Mouse (Mus musculus): ENCODE measurements at regions not wholly inside any gene's neighbourhood (a gene's known extent, or its start where the extent isn't known, plus 50 kb on each side); places are given as distances from the start of the nearest gene placed in this dataset.

DNA sequence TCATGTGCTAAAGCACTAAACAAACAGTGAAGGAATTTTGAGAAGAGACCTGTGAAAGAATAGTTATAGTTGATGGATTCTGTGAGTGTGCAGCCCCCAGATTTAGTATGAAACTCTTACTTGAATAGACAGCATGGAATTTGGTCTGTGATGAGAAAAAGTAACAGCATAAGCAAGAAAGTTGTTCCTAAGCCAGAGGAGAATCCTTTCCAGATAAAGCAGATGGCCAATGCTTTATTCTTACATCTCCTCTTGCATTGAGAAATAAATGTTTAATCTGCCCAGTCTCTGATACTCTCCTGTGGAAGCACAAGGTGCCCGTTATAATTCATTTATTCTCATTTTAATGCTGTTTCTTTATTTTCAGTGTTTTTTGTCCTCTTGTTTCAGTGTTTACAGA, 263.5 kb downstream of the Tecrl start:
- no peak overlapping the region for H3K27ac ChIP-seq (ENCODE audit: low read depth, low read length)
- no peaks in the 10 kb centered on the region for H3K36me3 ChIP-seq (ENCODE audit: control insufficient read depth, insufficient read depth, low read length)
- WGBS = 93% methylated on average over 1 of the region's 1 CpGs
- no peak overlapping the region for H3K9ac ChIP-seq (replicated peaks; ENCODE audit: low read depth, low read length)
- H3K27me3 ChIP-seq (ENCODE audit: control insufficient read depth, insufficient read depth, low read length) = no peaks in the 10 kb centered on the region
- no peak for ATAC-seq (ENCODE audit: low read depth)
- no peak overlapping the region for H3K4me2 ChIP-seq (ENCODE audit: low read depth, low read length)
- no peak overlapping the region for H3K4me3 ChIP-seq (ENCODE audit: low read depth, low read length)
- no peaks in the 10 kb centered on the region for H3K9me3 ChIP-seq (ENCODE audit: control insufficient read depth, low read length)
- no peaks in the 10 kb centered on the region for H3K4me1 ChIP-seq (ENCODE audit: control insufficient read depth, insufficient read depth, low read length)

DNA sequence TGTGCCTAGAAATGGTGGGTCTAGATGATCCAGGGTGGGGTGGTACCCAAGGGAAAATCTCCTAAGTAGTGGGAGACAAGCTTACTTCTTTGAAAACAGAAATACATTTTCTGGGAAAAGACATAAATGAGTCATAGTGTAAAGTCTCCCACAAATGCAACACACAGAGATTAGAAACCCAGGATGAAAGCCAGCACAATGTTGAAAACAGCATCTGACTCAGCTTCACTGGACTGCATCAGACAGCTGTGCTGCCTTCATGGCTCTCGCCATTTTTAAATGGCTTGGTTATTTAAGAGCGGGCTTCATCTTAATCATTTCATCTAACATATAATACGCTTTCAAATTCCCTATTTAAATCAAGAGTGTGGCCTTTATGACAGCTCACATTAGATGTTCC, 300.2 kb downstream of the Tecrl start:
- no peak overlapping the region for H3K4me2 ChIP-seq (ENCODE audit: low read depth, low read length)
- H3K4me1 ChIP-seq (ENCODE audit: control insufficient read depth, insufficient read depth, low read length) = no peaks in the 10 kb centered on the region
- no peaks in the 10 kb centered on the region for H3K27me3 ChIP-seq (ENCODE audit: control insufficient read depth, insufficient read depth, low read length)
- H3K27ac ChIP-seq (ENCODE audit: low read depth, low read length) = no peak overlapping the region
- 79% methylated on average over 3 of the region's 3 CpGs for WGBS
- no peaks in the 10 kb centered on the region for H3K36me3 ChIP-seq (ENCODE audit: control insufficient read depth, insufficient read depth, low read length)
- ATAC-seq (ENCODE audit: low read depth) = no peak
- H3K4me3 ChIP-seq (ENCODE audit: low read depth, low read length) = no peak overlapping the region
- no peaks in the 10 kb centered on the region for H3K9me3 ChIP-seq (ENCODE audit: control insufficient read depth, low read length)
- H3K9ac ChIP-seq (replicated peaks; ENCODE audit: low read depth, low read length) = no peak overlapping the region

DNA sequence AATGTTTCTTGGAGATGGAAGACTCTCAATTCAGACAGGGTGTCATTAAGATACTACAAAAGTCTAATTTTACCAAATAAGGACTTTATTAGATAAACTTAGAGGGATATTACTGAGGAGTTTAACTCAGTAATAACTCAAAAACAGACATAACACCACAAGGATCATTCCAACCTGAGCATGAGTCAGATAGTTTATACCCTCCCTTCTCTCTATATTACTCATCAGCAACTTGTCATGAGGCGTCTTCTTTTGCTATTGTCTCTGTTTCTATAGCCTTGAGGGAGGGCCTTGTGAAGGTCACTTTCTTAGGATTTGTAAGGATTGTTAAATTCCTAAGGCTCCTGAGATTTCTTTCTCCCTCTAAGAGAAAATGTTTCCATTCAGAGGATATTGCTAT, 307.8 kb downstream of the Tecrl start:
- Histone ChIP-seq H3K27me3 (ENCODE audit: control insufficient read depth, insufficient read depth, low read length) (no peaks in the 10 kb centered on the region), H3K36me3 (ENCODE audit: control insufficient read depth, insufficient read depth, low read length) (no peaks in the 10 kb centered on the region), H3K4me3 (ENCODE audit: low read depth, low read length) (no peak overlapping the region), H3K9ac (replicated peaks; ENCODE audit: low read depth, low read length) (no peak overlapping the region), H3K4me1 (ENCODE audit: control insufficient read depth, insufficient read depth, low read length) (no peaks in the 10 kb centered on the region), H3K9me3 (ENCODE audit: control insufficient read depth, low read length) (no peaks in the 10 kb centered on the region), H3K4me2 (ENCODE audit: low read depth, low read length) (no peak overlapping the region), H3K27ac (ENCODE audit: low read depth, low read length) (no peak overlapping the region)
- no peak for ATAC-seq (ENCODE audit: low read depth)
- WGBS = 89% methylated on average over 1 of the region's 1 CpGs

DNA sequence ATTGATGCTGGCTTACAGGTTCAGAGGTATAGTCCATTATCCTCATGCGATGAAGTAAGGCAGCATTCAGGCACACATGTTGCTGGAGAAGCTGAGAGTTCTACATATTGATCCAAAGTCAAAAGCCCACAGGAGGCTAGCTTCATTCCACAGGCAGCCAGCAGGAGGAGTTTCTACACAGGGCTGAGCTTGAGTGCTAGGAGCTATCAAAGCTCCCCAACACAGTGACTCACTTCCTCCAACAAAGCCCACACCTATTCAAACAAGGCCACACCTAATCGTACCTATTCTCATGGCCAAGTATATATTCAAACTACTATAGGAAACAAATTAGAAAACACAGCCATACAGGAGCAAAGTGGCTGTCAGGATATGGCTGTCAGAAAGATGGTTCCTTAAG, 325.3 kb downstream of the Tecrl start:
- WGBS = 87% methylated on average over 2 of the region's 2 CpGs

DNA sequence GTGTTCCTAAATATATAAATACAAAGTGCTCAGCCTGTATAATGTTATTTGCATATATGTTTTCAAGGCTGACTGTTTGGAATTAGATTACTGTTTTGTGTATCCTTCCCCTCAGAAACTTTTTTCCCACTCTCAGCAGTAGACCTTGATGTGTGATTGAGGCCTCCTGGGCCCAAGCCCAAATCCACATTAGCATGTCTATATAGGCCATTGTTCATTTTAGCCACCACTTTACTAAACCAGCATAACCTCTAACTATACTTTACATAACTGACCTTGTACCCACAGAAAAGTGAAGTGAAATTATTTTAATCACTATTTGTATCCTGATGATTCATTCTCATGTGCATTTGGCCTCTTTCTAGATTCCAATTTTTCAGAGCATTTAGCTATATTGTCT, 349.0 kb downstream of the Tecrl start:
- Histone ChIP-seq H3K27ac (ENCODE audit: low read depth, low read length) (no peak overlapping the region), H3K27me3 (ENCODE audit: control insufficient read depth, insufficient read depth, low read length) (no peaks in the 10 kb centered on the region), H3K4me3 (ENCODE audit: low read depth, low read length) (no peak overlapping the region), H3K9ac (replicated peaks; ENCODE audit: low read depth, low read length) (no peak overlapping the region), H3K4me2 (ENCODE audit: low read depth, low read length) (no peak overlapping the region), H3K36me3 (ENCODE audit: control insufficient read depth, insufficient read depth, low read length) (no peaks in the 10 kb centered on the region), H3K9me3 (ENCODE audit: control insufficient read depth, low read length) (no peaks in the 10 kb centered on the region), H3K4me1 (ENCODE audit: control insufficient read depth, insufficient read depth, low read length) (no peaks in the 10 kb centered on the region)
- no peak for ATAC-seq (ENCODE audit: low read depth)

More for the DNA sequence above, 325.3 kb downstream of the Tecrl start:
- no peaks in the 10 kb centered on the region for H3K9me3 ChIP-seq (ENCODE audit: control insufficient read depth, low read length)
- H3K27me3 ChIP-seq (ENCODE audit: control insufficient read depth, insufficient read depth, low read length) = no peaks in the 10 kb centered on the region
- H3K4me2 ChIP-seq (ENCODE audit: low read depth, low read length) = no peak overlapping the region
- no peaks in the 10 kb centered on the region for H3K4me1 ChIP-seq (ENCODE audit: control insufficient read depth, insufficient read depth, low read length)
- H3K4me3 ChIP-seq (ENCODE audit: low read depth, low read length) = no peak overlapping the region
- no peaks in the 10 kb centered on the region for H3K36me3 ChIP-seq (ENCODE audit: control insufficient read depth, insufficient read depth, low read length)
- ATAC-seq (ENCODE audit: low read depth) = no peak
- H3K9ac ChIP-seq (replicated peaks; ENCODE audit: low read depth, low read length) = no peak overlapping the region
- H3K27ac ChIP-seq (ENCODE audit: low read depth, low read length) = no peak overlapping the region

DNA sequence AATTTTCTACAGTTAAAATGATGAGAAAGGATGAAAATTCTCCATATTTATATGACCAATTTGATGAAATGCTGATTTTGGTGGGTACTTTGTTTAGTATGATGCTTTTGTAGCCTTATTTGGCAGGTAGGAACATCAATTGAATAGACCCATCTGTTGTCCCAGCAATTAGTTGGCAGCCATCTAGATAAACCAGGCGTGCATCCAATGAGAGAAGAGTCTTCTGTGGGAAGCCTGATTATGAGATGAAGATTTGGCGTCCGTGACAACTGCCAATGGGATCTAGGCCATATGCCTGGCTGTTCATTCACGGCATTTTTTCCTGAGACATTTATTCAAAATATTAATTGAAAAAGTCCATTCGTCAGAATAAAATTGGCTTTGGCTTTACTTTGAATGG, 365.9 kb downstream of the Tecrl start:
- ATAC-seq (ENCODE audit: low read depth) = peak; percentile 46; the same call in 1 of the 2 replicates
- no peak overlapping the region for H3K4me3 ChIP-seq (ENCODE audit: low read depth, low read length)
- WGBS = 66% methylated on average over 5 of the region's 5 CpGs
- H3K9me3 ChIP-seq (ENCODE audit: control insufficient read depth, low read length) = no peaks in the 10 kb centered on the region
- H3K27ac ChIP-seq (ENCODE audit: low read depth, low read length) = no peak overlapping the region
- H3K9ac ChIP-seq (replicated peaks; ENCODE audit: low read depth, low read length) = no peak overlapping the region
- H3K27me3 ChIP-seq (ENCODE audit: control insufficient read depth, insufficient read depth, low read length) = no peaks in the 10 kb centered on the region
- no peaks in the 10 kb centered on the region for H3K4me1 ChIP-seq (ENCODE audit: control insufficient read depth, insufficient read depth, low read length)
- H3K36me3 ChIP-seq (ENCODE audit: control insufficient read depth, insufficient read depth, low read length) = no peaks in the 10 kb centered on the region
- H3K4me2 ChIP-seq (ENCODE audit: low read depth, low read length) = no peak overlapping the region

DNA sequence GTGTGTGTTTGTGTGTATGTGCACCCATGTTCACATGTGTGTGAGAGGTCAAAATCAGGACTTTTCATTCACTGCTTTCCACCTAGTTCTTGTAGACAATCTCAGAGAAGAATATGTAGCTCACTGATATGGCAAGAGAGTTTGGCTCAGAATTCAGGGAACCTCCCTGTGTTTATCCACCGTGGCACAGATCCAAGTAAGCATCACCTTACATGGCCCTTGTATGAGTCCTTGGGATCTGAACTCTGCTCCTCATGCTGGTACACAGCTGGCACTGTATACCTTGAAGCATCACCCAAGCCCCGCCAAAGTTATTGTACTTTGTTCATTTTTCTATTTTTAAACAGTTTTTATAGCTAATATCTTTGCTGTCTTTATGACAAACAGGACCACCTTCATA, 385.7 kb downstream of the Tecrl start:
- Histone ChIP-seq H3K27ac (ENCODE audit: low read depth, low read length) (no peak overlapping the region), H3K4me2 (ENCODE audit: low read depth, low read length) (no peak overlapping the region), H3K27me3 (ENCODE audit: control insufficient read depth, insufficient read depth, low read length) (no peaks in the 10 kb centered on the region), H3K9ac (replicated peaks; ENCODE audit: low read depth, low read length) (no peak overlapping the region), H3K4me1 (ENCODE audit: control insufficient read depth, insufficient read depth, low read length) (no peaks in the 10 kb centered on the region), H3K36me3 (ENCODE audit: control insufficient read depth, insufficient read depth, low read length) (no peaks in the 10 kb centered on the region), H3K4me3 (ENCODE audit: low read depth, low read length) (no peak overlapping the region), H3K9me3 (ENCODE audit: control insufficient read depth, low read length) (no peaks in the 10 kb centered on the region)
- 84% methylated on average over 2 of the region's 2 CpGs for WGBS
- no peak for ATAC-seq (ENCODE audit: low read depth)

DNA sequence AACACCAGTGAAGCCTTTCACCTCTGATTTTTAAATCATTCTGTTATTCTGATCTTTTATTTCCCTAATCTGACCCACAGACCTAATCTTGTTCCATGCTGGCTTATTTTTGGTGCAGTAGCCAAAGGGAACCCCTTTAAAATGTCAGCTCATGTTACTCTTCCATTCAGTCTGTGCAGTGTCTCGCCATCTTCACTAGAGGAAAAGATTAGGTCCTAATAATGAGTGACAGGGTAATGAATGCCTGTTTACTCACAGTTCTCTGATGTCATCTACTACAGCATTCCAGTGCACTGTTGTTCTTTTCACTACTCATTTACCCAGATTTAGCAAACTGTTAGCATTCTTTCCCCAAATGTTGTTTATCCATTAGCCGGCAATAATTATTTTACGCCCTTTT, 388.2 kb downstream of the Tecrl start:
- no peaks in the 10 kb centered on the region for H3K4me1 ChIP-seq (ENCODE audit: control insufficient read depth, insufficient read depth, low read length)
- H3K27ac ChIP-seq (ENCODE audit: low read depth, low read length) = no peak overlapping the region
- no peak overlapping the region for H3K4me2 ChIP-seq (ENCODE audit: low read depth, low read length)
- H3K9ac ChIP-seq (replicated peaks; ENCODE audit: low read depth, low read length) = no peak overlapping the region
- WGBS = 77% methylated on average over 3 of the region's 3 CpGs
- no peaks in the 10 kb centered on the region for H3K9me3 ChIP-seq (ENCODE audit: control insufficient read depth, low read length)
- ATAC-seq (ENCODE audit: low read depth) = no peak
- no peaks in the 10 kb centered on the region for H3K36me3 ChIP-seq (ENCODE audit: control insufficient read depth, insufficient read depth, low read length)
- H3K27me3 ChIP-seq (ENCODE audit: control insufficient read depth, insufficient read depth, low read length) = no peaks in the 10 kb centered on the region
- no peak overlapping the region for H3K4me3 ChIP-seq (ENCODE audit: low read depth, low read length)

DNA sequence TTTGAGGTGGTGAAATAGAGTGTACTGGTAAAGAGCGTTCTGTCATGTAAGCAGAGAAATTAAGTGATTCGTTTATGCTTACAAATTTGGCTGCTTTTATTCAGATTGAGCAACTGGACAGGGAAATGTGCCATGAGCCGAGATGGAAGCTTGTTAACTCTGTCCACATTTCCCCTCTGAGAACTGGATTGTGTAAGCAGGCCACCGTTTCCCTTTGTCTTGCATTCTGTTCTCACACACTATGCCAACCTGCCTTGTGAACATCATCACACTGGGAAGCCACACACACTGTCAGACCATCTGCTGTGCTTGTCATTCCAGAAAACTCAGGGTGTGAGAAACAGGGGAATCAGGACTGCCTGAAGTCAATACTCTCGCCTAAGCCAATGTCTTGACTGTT, 388.8 kb downstream of the Tecrl start:
- Histone ChIP-seq H3K9ac (replicated peaks; ENCODE audit: low read depth, low read length) (no peak overlapping the region), H3K9me3 (ENCODE audit: control insufficient read depth, low read length) (no peaks in the 10 kb centered on the region), H3K4me3 (ENCODE audit: low read depth, low read length) (no peak overlapping the region), H3K36me3 (ENCODE audit: control insufficient read depth, insufficient read depth, low read length) (no peaks in the 10 kb centered on the region), H3K27ac (ENCODE audit: low read depth, low read length) (no peak overlapping the region), H3K27me3 (ENCODE audit: control insufficient read depth, insufficient read depth, low read length) (no peaks in the 10 kb centered on the region), H3K4me1 (ENCODE audit: control insufficient read depth, insufficient read depth, low read length) (no peaks in the 10 kb centered on the region), H3K4me2 (ENCODE audit: low read depth, low read length) (no peak overlapping the region)
- peak; percentile 65; the same call in 1 of the 2 replicates for ATAC-seq (ENCODE audit: low read depth)
- 60% methylated on average over 5 of the region's 5 CpGs for WGBS

DNA sequence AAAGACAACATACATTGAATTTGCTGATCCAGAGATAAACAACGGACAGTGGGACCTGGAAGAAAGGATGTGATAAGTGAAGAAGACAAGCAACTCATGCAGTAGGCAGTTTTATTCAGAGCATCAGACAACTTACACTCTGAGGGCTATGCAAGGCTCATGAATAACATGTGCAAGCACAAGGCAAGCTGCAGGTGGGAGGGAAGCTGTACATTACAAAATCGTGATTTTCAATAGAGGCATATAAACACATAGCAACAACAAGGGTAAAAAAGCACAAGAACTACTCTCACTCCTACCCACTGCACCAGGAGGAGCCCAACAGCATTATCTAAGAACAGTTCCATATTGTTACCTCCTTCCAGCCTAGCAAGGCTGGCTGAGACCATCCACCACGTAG, 390.5 kb downstream of the Tecrl start:
- WGBS = 83% methylated on average over 3 of the region's 3 CpGs
- no peak overlapping the region for H3K4me2 ChIP-seq (ENCODE audit: low read depth, low read length)
- H3K4me3 ChIP-seq (ENCODE audit: low read depth, low read length) = no peak overlapping the region
- no peaks in the 10 kb centered on the region for H3K36me3 ChIP-seq (ENCODE audit: control insufficient read depth, insufficient read depth, low read length)
- no peaks in the 10 kb centered on the region for H3K4me1 ChIP-seq (ENCODE audit: control insufficient read depth, insufficient read depth, low read length)
- ATAC-seq (ENCODE audit: low read depth) = no peak
- no peaks in the 10 kb centered on the region for H3K9me3 ChIP-seq (ENCODE audit: control insufficient read depth, low read length)
- no peaks in the 10 kb centered on the region for H3K27me3 ChIP-seq (ENCODE audit: control insufficient read depth, insufficient read depth, low read length)
- no peak overlapping the region for H3K27ac ChIP-seq (ENCODE audit: low read depth, low read length)
- no peak overlapping the region for H3K9ac ChIP-seq (replicated peaks; ENCODE audit: low read depth, low read length)

Data from neural tube, embryonic 14.5 days (tissue).